Comparison of ENCODE assay signal across 11 mouse cellular contexts in genomic region chr1:36073566-36073965, GRCm38 (mm10). TPM values are rescaled to one million over a fixed set of nuclear protein-coding genes. Genes with fewer than 3 reads are reported as not detected.
DNase-seq lines count a peak whose midpoint lies in the region; ATAC-seq and TF ChIP-seq lines count a peak whose summit lies in the region.
"Had no signal": no experiment of that assay in that cellular context is flagged by ENCODE, and none has a peak within 500 bp of the region (broad histone marks: within the 10 kb centered on the region; RNA-seq: fewer than 3 reads in every experiment).

No protein-coding gene starts in this region.

- TF ChIP-seq CTCF in left cerebral cortex, adult 2 months (IDR thresholded peaks at IDR 0.05): no peak

- WGBS in liver, embryonic 12.5 days (ENCODE audit: insufficient replicate concordance): 87% methylated on average over 8 of the region's 8 CpGs
- 68% methylated on average over 8 of the region's 8 CpGs for WGBS in neural tube, embryonic 15.5 days

- peaks cover 95% of the 10 kb centered on the region for H3K36me3 ChIP-seq in erythroblast, embryonic 14.5 days (ENCODE audit: control insufficient read depth)
- peaks cover 85% of the 10 kb centered on the region for H3K36me3 ChIP-seq in liver, embryonic 12.5 days
- H3K36me3 ChIP-seq in neural tube, embryonic 15.5 days: 0 out of 2 replicates have a peak, but pooled peaks cover 2% of the 10 kb centered on the region

- peaks cover 86% of the 10 kb centered on the region for H3K4me1 ChIP-seq in erythroblast, embryonic 14.5 days (ENCODE audit: control insufficient read depth)
- peaks cover 94% of the 10 kb centered on the region for H3K4me1 ChIP-seq in liver, embryonic 12.5 days
- peaks cover 90% of the 10 kb centered on the region for H3K4me1 ChIP-seq in neural tube, embryonic 15.5 days

- H3K27me3 ChIP-seq in erythroblast, embryonic 14.5 days (ENCODE audit: control insufficient read depth): no peaks in the 10 kb centered on the region
- no peaks in the 10 kb centered on the region for H3K27me3 ChIP-seq in liver, embryonic 12.5 days (replicated peaks)
- no peaks in the 10 kb centered on the region for H3K27me3 ChIP-seq in neural tube, embryonic 15.5 days (replicated peaks)
- H3K27me3 ChIP-seq: stomach, embryonic 15.5 days had no signal

- peak overlapping the region; percentile 96; the same call in 1 of the 2 replicates for H3K9ac ChIP-seq in liver, embryonic 12.5 days
- H3K9ac ChIP-seq in neural tube, embryonic 15.5 days (replicated peaks): no peak overlapping the region
- H3K9ac ChIP-seq: stomach, embryonic 15.5 days had no signal

- intact Hi-C loops in left cerebral cortex, adult 2 months (cut with DNase I): no loop called here
- intact Hi-C loops in left cerebral cortex, postnatal 10 days (cut with DNase I): no loop called here

- H3K27ac ChIP-seq in left cerebral cortex, adult 2 months: no peak overlapping the region
- peak overlapping the region; percentile 86 for H3K27ac ChIP-seq in liver, embryonic 12.5 days
- no peak overlapping the region for H3K27ac ChIP-seq in neural tube, embryonic 15.5 days (replicated peaks)
- H3K27ac ChIP-seq: stomach, embryonic 15.5 days had no signal

- DNase-seq in left cerebral cortex, adult 2 months (ENCODE audit: extremely low spot score in 1 of 2, low spot score in 2 of 2): no peak
- no peak for DNase-seq in left cerebral cortex, postnatal 10 days (ENCODE audit: extremely low spot score in 1 of 2, low spot score in 2 of 2)
- no peak for DNase-seq in lung, adult 18-20 months
- DNase-seq in spleen, postnatal 10 days (ENCODE audit: low spot score in 2 of 2): no peak

- no peak for ATAC-seq in erythroblast, adult 5-6 weeks (replicated peaks; ENCODE audit: low FRiP score, poor library complexity, severe bottlenecking)
- no peak for ATAC-seq in liver, embryonic 12.5 days
- ATAC-seq in neural tube, embryonic 15.5 days (ENCODE audit: low FRiP score): no peak
- ATAC-seq: forebrain, embryonic 16.5 days; lung, postnatal 0 days had no signal

- peak overlapping the region; percentile 80 for H3K4me2 ChIP-seq in liver, embryonic 12.5 days
- peak overlapping the region; percentile 87 for H3K4me2 ChIP-seq in neural tube, embryonic 15.5 days

- peak overlapping the region; percentile 70 for H3K4me3 ChIP-seq in erythroblast, embryonic 14.5 days (replicated peaks)
- 0 out of 2 replicates have a peak overlapping the region, but pooled peaks have one; percentile 7 for H3K4me3 ChIP-seq in left cerebral cortex, adult 2 months
- H3K4me3 ChIP-seq in liver, embryonic 12.5 days: peak overlapping the region; percentile 91
- peak overlapping the region; percentile 88; the same call in 1 of the 2 replicates for H3K4me3 ChIP-seq in neural tube, embryonic 15.5 days (replicated peaks)
- H3K4me3 ChIP-seq: stomach, embryonic 15.5 days had no signal

- no peaks in the 10 kb centered on the region for H3K9me3 ChIP-seq in erythroblast, embryonic 14.5 days (ENCODE audit: control insufficient read depth, low read length)
- no peaks in the 10 kb centered on the region for H3K9me3 ChIP-seq in liver, embryonic 12.5 days (replicated peaks)
- no peaks in the 10 kb centered on the region for H3K9me3 ChIP-seq in neural tube, embryonic 15.5 days (replicated peaks)
- H3K9me3 ChIP-seq: stomach, embryonic 15.5 days had no signal

RNA-seq across cellular contexts. Expression of gene Hs6st1, which starts 5.4 kb away (rescaled TPM):
- 19.5 and 20.5 TPM in 2 replicates for polyA plus RNA-seq in erythroblast, embryonic 14.5 days (2012)
- 82.8 and 141 TPM in 2 replicates for total RNA-seq in erythroblast, adult 5-6 weeks (2015; ENCODE audit: low replicate concordance)
- 123 and 134 TPM in 2 replicates for total RNA-seq in erythroblast, adult 5-6 weeks (2017; ENCODE audit: low replicate concordance)
- 10 to 100 TPM; 52.8 to 56.1 TPM for total RNA-seq in left cerebral cortex, adult 2 months (2021)
- total RNA-seq in left cerebral cortex, postnatal 10 days (2021): 10 to 100 TPM; 87.9 to 89.2 TPM
- 21.9 and 23.6 TPM in 2 replicates for polyA plus RNA-seq in liver, embryonic 12.5 days (2016; fragmentation: Nextera tagmentation; extraction: Ambion mirVana)
- 11.7 and 24.1 TPM in 2 replicates for polyA plus RNA-seq in neural tube, embryonic 15.5 days (2015; fragmentation: Nextera tagmentation; extraction: Ambion mirVana)

Comparison
In these comparisons a context has a peak if more than half of its experiments do, and no peak if none do; other contexts are left out.
1. H3K4me3 ChIP-seq: peak in every context shown above with its lines; median percentile 91 in liver, embryonic 12.5 days; 88 in neural tube, embryonic 15.5 days; 70 in erythroblast, embryonic 14.5 days; 7 in left cerebral cortex, adult 2 months.